Mouse (Mus musculus) gastrocnemius, postnatal 25 days (tissue): ENCODE measurements at regions not wholly inside any gene's neighbourhood (a gene's known extent, or its start where the extent isn't known, plus 50 kb on each side); places are given as distances from the start of the nearest gene placed in this dataset.

Source experiments
- DNase-seq: peaks from one replicate; pipeline ENCODE4 v3.0.0; 2022

DNA sequence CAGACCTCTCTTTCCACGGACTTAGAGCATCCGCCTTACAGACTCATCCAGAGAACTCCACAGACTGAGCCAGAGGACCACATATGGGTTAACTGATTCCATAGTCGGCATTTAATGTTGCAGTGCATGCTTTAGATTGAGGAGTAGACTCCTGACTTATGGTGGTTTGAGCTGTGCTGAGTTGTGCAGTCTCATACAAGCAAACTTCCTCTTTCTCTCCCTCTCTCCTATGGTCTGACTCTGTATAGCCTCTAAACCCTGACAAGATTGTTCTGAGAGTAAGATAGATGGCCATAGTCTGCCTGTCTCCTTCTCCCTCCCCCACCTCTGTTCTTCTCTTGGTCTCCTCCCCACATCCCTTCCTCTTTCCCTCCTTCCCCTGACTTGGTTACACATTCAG is 616.0 kb downstream of the Ryr2 start:
- DNase-seq = no peak

DNA sequence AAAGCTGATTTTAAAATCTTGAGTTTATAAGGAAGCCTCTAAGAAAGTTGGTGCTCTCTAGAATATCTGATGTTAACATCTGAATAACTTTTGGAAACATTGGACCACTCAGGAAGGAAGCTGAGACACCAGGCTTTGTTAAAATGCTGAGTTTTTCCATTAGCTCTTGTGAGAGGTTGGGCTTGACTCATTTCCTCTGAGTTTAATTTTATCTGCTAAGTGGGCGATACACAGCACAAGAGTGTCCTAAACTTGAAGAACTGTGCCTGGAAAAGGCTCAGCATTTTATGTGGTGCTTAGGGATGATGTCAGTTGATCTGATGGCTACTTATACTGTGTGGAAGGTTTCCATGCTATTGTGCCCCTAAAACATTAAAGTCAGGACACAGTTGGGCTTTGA is 623.6 kb downstream of the Ryr2 start:
- no peak for DNase-seq

DNA sequence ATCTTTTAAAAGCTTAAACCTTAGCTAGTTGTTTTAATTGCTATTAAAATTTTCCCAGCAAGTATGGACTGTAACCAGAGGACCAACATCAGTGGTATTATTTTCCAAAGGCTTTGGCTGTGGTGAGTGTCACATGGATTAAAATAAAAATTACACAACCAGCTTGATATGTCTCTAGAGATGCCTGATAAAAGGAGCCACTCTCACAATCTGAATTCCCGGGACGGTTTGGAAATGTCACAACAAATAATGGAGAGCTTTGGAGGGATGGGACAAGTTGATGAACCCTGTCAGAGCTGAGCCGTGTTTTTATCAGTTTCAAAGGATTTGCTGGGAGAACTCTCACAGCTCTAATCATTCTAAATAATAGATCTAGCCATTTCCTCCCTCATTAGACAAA is 624.0 kb downstream of the Ryr2 start:
- no peak for DNase-seq

DNA sequence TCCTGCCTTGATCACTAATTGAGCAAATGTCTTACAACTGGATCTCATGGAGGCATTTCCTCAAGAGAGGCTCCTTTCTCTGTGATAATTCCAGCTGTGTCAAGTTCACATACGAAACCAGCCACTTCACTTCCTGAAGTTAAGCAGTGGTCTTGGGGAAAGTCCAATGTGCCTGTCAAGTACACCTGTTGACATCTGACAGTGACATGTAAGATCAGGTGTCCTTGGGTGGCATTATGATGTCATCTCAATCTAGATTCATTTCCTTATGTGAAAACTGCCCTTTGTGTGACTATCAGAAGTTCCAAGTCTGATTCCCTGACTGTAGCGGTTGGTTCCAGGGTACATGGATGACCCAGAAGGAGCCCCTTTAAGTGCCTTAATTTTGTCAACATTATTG is 646.5 kb downstream of the Ryr2 start:
- DNase-seq = no peak

DNA sequence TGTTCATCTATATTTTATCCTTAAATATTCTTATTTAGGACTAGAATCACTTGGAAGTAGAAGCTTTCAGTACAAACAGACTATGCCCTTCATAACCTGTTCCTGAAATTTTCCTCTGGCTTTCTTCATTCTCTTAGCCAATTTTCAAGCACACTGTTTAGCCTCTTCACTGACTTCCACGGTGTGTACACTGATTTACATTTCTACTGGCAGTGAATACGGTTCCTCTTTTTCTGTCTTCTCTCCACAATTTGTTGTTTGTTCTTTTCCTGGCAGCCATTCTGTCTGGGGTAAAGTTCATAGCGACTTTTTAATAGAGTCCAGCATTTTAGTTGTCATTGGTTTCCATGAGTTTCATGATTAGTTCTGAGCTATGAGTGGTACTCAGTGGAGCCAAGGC is 651.6 kb downstream of the Ryr2 start:
- no peak for DNase-seq

DNA sequence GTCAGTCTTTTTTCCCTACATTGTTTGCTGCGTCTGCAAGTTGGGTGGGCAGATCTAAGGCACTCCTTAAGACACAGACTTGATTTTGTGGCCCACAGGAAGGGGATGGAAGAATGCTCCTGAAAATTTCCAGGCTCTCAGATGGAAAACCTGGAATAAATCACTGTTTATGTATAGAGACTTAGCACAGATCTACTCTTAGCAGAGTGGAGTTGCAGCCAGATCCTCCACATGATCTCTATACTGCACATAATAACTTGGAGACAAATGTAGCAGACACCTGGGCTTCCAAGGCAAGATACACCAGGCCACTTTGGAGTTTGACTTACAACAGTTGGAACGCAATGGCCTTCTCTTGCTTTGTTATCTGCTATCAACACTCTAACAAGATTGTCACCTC is 654.3 kb downstream of the Ryr2 start:
- DNase-seq = no peak

DNA sequence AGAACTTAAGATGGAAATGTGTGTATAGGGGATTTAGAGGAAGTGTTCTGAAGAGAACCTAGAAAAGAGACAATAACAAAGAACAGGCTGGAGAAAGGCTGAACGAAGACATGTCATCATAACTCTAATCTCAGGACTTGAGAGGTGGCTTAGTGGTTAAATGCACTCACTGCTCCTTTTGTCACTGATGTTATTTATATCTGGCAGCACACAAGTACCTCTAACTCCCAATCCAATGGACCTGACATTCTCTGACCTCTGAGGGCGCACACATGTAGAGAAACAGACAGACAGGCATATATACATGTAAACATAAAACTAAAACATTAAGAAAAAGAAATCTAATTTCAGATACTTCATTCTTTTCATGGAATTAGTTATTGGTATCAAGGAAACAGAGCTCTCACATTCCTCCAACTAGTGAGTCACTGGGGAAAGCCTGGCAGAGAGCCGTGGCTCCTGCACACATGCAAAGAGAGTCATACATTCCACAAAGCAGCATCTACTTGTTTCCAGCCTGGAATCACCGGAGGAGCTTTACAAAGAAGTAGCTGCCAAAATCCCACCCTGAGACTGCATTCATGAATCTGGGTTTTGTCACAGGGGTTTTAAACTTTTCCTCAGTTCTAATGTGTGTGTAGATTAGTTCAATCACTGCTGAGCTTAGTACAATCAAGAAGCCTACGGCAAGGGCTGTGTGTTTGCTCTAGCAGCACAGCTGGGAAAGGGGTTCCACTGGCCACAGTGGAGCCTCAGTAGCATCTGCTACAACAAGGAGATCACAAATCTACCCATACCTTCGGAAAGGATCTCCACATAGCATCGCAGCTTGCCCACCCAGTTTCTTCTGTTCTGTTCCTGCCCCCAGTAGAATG is 674.0 kb downstream of the Ryr2 start:
- no peak for DNase-seq

DNA sequence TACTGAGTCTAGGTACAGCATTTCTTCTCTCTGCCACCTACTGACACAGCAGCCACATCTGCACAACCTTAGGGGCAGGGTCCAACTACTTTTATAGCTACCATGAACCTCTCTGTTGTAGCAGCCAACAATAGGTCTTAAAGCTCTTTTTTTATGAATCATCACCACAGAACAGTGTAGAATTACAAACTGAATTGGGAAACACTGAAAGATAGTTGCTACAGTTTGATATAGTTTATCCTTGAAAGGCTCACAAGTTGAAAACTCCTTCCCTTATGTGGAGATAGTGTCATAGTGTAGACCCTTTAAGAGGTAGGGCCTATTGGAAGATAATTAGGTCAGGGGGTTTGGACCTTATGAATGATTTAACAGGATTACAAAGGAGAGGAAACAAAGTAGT is 679.9 kb downstream of the Ryr2 start:
- DNase-seq = no peak

DNA sequence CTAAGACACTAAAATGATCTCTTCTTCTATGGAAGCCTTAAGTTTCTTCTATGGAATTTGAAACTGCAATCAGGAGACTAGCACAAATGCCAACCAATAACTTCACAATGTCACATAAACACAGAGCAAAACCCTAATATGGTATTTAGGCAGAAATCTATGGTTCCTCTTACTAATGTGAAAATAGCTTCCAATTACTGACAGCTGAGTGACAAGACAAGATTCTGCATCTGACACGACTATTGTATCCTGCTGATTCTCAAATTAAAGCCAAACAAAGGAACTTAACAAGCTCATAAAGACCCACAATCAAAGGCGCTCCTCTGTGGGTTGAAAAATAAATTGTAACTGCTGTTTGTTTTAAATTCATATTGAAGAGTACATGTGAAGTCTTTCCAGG is 714.7 kb downstream of the Ryr2 start:
- no peak for DNase-seq

DNA sequence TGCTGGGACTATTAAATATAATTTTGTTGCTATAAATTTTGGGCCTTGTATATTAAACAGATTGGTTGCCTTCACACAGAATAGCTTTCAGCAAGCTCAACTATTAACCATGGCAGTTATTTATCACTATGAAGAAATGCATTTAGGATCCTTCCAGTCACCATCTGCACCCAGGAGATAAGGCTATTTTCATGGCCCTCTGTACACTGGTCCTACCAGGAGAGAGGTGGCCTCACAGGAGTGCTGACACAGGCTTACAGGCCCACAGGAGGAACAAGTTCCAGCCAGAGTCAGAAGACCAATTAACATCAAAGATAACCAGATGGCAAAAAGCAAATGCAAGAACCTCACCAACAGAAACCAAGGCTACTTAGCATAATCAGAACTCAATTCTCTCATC is 731.3 kb downstream of the Ryr2 start:
- DNase-seq = no peak

DNA sequence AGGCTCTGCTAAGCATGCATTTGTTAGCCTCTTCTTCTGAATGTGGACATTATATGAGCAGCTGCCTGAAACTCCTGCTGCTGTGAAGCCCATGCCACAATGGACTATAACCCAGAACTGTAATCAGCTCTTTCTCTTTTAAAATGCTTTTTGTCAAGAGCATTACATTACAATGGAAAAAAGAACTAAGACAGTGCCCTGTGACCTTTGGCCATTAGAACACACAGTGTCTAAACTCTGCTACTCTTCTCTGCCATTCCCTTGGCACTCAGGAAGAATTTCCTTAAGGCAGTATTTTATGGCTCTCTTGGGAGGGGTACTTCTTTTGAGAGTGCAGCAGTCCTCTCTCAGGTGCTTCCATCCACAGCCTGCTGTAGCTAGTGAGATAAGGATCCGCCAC is 737.3 kb downstream of the Ryr2 start:
- no peak for DNase-seq

DNA sequence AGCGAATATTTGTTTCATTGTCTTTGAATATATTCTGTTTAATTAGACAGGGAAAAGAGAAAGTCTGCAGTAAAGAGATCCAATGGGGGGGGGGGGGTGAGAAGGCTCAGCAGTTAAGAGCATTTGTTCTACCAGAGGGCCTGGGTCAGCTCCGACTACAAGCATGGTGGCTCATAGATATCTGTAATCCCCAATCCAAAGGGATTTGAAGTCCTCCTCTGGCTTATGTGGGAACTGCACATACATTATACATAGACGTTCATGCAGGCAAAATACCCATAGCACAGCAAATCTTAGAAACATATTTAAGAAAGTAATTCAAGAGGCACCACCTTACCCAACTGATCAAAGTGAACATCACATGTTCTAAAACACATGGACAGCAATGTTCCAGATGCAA is 743.9 kb downstream of the Ryr2 start:
- no peak for DNase-seq

DNA sequence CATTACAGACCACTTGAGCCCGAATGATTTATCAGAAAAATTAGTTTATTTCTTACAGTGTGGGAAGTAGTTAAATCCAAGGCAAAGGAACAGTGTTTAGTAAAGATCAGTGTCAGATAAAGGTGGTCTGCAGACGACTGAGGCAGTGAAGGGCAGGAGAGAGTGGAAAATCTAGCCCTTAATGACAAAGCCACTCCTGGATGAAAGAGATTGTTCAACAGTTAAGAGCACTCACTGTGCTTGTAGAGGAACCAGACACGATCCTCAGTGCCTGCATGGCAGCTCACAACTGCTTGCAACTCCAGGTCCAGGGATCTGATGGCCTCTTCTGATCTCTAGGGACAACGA is 758.3 kb downstream of the Ryr2 start:
- no peak for DNase-seq

DNA sequence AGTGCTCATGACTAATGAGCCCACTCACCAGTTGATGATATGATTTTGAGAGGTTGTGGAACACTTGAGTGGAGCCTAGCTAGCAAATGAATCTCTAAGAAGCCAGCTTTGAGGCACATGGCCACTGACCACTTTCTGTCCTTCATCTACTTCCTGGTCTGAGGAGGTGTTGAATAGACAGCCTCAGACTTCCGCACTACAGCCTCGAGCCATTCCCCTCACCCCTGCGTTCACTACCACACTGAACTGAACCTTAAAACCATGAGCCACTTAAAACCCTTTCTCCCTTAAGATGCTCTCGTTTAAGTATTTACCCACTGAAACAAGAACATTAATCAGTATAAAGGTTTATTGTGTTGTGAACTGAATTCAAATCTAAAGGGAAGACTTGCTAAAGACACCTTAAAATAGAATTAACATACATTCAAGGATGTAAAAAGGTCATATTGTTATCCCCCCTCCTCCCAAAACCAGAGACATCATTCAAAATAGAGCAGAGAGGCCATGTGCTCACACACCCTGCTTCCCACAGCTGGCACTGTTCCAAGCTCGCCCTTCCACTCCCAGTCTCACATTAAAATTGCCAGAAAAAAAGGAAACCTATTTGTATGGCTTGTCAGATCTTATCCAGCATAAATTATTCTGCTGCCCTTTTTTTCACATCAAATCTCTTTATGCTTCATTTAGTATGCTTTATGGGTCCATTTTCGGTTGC is 758.8 kb downstream of the Ryr2 start:
- DNase-seq = no peak

DNA sequence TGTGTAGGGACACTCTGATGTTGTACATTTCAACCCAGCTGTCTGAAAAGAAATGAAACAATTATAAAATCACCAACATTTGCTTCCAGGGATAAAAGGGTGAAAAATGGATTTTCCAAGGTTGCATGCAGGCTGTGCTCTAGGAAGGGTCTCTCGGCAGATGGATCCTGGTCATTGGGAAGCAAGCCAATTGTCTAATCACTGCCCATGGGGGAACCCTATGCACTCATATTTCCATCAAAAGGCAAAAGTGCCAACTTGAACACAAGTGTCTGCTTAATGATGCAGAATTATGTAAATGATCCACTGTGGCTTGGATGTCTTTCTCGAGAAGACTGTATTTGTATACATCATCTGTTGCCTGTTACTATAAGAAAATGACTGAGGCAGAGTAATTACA is 762.2 kb downstream of the Ryr2 start:
- no peak for DNase-seq

DNA sequence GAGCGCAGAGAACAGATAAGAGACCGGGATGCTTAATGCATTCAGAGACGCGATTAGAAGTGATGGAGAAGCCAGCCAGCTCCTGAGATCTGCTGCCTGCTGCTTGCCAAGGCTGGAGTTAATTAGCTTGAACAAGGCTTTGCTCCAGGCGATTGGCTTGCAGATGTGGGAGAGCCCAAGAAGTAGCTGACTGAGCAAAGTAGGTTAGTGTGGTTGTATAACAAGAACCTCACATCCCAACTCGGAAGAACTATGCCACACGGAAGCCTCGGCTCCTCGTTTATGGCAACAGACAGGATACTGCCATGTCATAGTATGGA is 768.5 kb downstream of the Ryr2 start:
- DNase-seq = no peak

DNA sequence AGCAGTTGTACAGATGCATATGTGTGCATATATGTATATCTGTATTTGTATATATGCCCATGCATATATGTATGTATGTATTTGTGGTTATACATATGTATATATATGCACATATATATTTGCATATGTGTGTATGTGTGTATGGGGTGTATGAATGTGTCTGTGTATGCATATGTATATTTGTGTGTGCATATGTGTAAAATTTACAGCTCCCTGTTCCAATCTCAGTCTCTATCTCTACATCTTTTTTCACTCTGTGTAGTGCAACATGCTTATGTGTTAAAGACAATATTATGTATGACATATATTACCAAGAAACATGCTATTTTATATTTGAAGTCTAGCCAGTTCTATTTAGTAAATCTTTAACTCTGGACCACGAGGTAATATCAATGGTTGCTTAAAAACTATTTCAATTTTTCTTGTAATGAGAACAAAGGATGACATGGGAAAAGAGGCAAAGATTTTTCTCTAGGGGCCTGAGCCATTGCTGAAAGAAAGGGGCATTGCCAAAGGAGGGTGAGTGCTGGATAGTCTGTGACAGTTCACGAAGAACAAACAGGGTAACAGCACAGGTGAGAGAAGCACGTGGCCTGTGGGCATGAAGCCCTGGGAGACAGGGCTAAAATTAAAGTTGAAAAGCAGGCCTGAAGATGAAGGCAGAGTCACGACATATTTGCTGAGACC is 769.0 kb downstream of the Ryr2 start:
- no peak for DNase-seq

DNA sequence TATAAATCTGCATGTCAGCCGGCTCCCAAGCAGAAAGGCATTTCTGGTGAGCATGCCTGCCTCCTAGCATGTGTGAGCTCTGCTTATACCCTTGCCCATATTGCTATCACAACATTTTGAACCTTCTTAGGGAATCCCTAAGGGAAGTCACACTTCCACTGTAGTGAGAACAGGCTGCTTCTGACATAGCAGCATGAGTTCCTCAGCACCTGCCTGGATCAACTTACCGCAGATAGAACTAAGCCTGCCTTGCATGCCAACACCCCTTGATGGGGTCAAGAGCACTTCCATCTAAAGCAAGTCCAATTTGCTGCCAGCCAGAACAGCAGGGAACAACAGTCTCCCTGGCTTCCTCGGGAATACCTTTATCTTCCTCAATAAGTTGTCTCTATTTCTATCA is 769.8 kb downstream of the Ryr2 start:
- no peak for DNase-seq

DNA sequence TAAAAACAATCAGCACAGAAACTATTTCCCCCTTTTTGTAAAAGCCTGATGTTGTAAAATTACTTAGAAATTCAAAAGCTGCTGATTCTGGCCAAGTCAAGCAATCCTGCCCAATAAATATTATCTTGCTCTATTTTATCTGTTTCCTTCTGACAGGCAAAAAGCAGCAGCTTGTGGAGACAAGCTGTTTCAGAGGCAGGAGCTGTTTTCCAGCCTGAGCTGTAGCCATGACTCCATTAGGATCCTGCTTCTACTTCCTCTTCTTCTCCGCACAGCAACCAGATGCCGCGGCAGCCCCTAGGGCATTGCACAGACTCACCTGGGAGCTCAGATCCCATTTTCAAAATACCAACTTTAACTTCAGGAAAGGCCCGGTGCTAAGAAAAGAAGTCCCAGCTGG is 774.8 kb downstream of the Ryr2 start:
- DNase-seq = no peak

DNA sequence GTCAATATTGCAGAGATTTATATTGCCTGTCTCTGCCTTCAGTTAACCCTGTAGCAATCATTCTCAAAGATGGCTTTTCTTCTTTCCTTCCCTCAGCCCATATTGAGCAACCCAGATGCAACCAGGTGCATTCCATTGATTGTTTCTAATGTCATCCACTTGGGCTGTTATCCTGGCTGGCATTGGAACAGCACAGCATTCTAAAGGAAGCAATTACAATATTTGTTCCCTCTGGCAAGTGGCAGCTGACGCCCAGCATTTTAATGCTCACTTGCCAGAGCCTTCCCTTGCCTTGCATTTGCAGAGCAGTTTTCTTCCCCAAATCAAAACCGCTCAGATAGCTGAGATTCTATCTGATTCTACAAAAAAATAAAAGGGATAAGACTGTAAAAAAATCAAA is 798.0 kb downstream of the Ryr2 start:
- DNase-seq = no peak

DNA sequence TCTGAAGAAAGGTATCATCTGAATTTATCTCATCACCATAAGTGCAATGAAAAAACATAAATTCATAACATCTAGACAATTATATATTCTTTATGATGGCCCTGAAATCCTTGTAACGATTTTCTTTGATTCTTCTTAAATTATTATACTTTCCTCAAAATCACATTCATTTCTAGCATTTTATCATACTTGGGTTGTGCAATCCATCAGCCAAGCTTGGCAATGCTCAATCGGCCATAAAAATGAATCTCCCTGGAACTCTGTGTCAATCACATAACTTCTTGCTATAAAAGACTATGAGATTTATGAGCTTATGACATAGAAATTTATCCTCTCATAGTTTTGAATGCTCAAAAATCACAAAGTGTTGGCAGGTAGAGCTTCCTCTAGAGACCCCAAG is 811.3 kb downstream of the Ryr2 start:
- DNase-seq = no peak

DNA sequence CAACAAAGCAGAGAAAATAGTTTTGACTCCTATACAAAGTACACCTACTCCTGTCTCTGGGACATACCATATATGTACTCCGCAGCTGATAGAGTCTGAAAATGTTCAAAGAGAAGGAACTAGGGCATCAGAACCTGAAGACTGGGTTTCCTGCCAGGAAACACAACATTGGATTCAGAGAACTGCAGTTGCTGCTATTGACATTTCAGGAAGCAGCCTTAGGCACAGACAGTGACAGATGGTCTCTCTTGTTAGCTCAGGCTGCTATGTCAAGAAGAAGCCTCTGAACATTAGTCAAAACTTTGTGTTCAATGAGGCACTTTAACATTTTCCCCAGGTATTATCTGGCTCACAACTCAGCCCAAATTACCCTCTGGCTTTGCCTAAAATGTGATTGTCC is 812.1 kb downstream of the Ryr2 start:
- DNase-seq = no peak

DNA sequence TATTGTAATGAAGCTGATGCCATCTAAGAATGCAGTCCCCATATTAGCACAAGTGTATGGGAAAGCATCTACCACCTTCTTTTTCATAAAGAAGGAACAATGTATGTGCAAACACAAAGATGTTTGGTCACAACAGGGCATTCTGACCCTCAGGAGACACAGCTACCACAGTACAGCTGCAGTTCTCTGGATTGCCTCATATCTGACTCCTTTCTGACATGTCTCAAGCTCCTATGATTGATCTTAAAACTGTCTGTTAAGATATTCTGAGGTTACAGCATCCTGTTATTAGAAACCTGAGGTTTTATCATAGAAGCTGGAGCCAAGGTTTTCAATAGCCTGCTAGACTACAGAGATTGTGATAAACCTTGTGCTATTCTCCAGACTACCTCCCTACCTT is 813.0 kb downstream of the Ryr2 start:
- no peak for DNase-seq

DNA sequence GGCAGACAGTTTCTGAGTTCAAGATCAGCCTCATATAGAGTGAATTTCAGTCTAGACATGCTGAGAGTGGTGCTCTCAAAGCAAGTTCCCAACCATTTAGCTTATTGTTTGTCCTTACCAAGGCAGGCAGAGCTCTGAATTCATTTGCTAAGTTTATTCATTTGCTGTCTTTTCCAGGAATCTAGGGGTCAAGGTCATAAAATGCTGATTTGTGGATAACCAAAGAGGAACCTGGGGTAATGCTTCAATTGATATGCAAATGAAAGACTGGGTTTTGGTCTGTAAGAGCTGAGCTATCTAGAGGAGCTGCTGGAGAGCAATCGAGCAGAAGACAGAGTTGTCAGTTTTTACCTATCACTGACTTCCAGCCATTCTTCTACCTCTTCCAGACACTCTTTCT is 832.8 kb downstream of the Ryr2 start:
- DNase-seq = no peak
